Mouse (Mus musculus) frontal cortex, postnatal 36 days (tissue): Measurements from ENCODE around the gene Cdca7.

Source experiments
- DNase-seq, 2 experiments: peaks; one replicate each; pipeline ENCODE4 v3.0.0; 2022; ENCODE audit warnings: low spot score in 2 of 2

Gene Cdca7

DNA sequence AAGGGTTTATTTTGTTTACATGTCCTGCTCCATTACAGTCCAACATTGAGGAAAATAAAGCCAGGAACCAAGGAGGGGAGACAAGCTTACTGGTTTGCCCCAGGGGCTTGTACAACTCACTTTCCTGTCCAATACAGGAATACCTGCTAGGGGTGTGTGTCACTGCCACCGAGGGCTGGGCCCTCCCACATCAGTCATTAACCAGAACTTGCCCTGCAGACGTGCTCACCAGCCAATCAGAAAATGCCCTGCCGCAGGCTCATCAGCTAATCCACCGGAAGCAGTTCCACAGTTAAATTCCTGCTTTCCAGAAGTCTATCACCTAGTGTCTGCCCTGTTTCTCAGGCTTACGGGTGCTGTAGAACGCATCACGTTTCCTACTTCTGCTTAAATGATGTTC lies 15.7 kb downstream of the Cdca7 start:
- DNase-seq: no peak

DNA sequence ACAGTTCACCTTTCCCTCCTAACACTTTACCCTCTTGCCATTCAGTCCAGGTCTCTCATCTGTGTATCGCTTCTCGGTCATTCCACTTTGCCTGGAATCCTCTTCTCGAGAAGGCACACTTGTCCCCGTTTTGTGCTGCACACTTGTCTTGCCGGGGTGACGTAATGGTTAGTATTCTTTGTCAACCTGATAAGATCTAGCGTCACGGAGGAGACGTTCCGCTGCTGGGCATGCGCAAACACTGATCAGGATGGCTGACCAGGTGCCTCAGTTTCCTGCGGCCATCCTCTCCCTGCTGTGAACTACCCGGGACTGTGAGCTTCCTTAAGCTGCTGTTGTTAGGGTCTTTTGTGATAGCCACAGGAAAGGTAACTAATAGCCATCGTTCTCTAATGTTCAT lies 17.1 kb downstream of the Cdca7 start:
- DNase-seq: no peak

- no peak for DNase-seq
Observed at GRCm38 (mm10) chr2:72499074-72499721, 23.2 kb downstream of the Cdca7 start.

DNA sequence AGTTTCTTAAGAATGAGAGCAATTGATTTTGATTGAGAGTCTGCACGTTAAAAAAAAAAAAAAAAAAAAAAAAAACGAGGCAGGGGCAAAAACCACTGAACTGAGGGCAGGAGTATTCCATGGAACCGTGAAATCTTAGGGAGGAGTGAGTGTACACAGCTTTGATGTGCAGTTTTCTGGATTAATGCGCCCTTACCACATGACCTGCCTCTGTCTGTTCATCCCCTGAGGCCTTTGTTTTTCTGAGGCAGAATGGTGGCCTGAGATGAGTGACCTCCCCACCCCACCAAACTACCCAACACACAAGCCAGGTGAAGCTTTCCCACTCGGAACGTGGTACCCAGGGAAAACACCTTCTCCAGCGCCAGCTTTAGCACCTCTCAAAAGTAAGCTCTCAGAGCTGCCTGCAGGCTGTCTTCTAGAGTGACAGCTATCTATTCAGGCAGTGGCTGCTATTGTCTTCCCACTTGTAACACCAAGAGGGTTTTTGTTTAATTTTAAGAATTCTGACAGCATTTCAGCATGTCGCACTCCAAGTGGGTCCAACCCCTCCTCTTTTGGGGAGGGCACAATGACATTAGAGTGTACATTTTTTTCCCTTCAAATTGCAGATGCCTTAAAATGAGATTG lies 23.9 kb downstream of the Cdca7 start:
- no peak for DNase-seq

DNA sequence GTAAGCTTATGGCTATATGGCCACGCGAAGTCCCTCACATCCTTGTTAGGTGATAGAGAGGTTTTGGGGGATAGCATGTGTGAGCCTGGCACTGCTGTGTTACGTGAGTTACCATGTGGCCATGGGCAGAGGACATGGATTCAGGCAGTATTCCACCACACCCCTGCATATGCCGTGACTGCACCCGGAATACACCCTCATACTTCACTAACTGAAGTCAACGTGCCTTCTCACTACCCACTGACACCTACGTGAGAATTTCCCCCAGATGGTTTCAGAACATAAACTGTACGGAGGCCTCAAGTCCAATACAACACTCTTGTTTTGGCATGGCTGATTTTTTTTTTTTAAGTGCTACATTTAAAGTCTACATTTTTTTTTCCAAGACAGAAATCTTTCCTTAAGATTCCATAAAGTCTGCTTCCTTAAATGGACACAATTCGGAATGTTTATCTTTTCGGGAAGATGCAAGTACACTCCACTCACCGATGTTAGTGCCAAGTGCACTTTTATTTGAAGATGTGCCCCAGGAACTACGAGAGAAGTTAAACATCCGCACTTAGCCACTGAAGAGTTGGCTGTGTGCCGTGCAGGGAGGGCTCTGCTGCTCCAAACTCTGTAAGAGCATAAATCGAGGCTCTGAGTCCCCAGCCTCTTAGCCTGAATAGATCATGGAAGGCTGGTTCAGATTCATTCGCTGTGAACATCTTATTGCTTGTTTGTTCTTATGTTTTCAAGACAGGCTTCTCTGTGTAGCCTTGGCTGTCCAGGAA lies 26.3 kb downstream of the Cdca7 start:
- DNase-seq: peak; percentile 12 to 15

DNA sequence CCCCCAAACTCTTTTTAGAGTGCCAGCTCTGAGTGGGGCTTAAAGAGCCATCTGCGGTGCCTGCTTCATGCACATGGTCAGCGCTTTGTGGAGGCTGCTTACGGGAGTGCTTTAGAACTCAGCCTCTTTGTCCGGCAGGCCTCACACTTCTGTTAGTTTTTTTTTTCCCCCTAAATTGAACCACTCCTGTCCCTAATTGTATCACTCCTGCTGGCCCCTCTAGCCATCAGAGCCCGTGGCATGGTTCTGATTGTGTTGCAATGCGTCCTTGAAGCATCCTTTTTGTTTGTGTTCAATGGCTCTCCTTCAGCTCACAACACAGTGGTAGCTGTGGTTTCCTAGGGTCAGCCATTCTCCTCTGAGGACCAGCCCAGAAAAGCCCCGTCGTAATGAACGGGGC lies 27.7 kb downstream of the Cdca7 start:
- DNase-seq: no peak

DNA sequence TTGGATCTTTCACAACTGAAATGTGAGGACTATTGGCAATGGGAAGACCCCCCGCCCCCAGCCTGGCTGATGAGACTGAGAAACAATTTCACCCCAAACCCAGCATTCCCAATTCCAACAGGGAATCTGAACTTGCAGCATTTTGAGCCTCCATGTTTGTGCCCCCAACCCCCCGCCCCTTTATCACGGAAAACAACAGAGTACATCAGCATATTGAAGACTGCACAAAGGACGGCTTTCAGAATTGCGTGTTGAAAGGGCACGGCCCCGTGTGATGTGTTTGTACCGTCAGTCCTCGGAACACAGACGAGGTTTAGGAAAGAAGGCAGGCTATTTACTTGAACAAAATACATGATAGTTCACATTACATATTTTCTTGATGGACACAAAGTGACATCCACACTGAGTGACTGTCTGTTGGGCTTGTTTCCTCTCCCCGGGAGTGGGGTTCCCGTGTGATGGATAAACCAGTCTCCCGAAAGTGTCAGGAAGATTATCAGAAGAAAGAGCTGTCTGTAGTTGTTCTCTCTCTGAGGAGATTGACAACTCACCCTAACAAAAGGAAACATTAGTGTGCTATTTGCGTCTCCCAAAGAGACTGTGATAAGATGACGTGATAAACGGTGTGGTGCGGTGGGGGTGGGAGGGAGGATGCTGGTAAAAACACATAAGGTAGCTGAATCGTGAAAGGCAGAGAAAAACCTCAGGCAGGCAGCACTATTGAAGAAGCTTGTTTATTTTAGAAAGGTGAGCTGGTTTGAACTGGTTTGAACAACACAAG lies 32.1 kb downstream of the Cdca7 start:
- no peak for DNase-seq

DNA sequence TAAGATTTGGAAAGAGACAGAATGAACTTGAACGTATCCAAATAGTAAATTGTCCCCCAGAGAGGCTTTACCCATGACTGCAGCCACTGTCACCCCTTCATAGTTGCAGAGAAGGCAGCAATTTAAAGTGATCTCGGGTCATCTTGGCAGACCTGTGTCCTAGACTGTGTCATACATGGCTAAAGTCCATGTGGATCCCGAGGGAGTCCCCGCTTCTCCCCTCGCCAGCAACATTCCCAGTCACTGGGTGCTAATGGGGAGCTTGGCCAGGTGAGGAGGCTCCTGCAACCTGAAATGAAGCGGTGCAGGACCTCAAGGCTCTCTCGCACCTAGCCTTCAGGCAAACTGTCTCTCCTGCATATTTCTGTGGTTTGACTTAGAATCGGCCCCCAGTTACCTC lies 32.9 kb downstream of the Cdca7 start:
- DNase-seq: no peak

DNA sequence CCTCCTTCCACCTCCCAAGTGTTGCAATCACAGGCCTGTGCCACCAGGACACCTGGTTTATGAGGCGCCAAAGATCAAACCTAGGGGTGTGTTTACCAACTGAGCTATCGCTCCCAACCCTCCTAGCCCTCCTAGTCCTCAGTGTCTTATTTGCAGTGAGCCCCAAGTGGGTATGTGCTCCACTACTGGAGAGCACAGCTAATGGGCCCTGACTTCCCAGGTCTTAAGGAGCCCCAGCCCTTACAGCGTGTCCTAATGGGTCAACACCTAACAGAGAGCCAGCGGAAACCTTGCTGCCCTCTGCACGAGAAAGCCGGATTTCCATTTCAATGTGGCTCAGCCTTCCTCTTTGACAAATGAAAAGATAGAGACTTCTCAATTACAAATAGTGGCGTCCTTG lies 39.6 kb downstream of the Cdca7 start:
- no peak for DNase-seq

DNA sequence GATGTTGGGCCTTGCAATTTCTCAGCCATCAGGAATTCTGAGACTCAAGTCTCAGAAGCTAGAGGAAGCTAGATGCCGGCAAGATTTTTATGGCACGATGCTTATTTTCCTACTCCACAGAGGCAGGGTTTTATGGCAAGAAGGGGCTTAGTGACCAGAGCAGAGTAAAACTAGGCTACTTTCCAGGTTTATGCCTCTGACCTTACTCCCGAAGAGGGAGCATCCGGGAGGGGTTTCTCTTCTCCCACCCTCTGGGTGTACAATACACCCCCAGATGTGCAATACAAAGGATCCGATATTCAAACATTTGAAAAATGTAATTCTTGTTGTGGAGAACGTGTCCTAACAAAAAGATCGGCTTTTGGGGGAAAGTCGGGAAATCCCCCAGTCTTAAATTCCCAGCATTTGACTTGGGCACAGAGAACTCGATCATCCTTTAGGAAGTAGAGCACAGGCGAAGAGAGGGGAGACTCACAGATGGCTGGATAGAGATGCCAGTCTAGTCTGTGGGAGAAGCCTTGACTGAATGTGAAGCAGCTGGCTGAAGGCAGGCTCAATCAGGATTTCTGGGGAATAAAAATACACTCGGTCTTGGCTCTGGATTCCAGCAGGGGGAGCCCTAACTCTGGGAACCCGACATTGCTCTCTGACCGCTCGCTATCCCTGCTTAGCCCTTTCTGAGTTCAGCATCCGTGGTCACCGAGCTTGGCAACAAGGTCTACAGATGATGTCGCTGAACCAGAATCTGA lies 40.2 kb downstream of the Cdca7 start:
- peak; percentile 81 to 91 for DNase-seq

GRCm38 (mm10) chr2:72516720-72517089 lies 40.7 kb downstream of the Cdca7 start:
- no peak for DNase-seq

- no peak for DNase-seq
Observed at GRCm38 (mm10) chr2:72524022-72524421, 48.1 kb downstream of the Cdca7 start.

GRCm38 (mm10) chr2:72525556-72525955 lies 49.6 kb downstream of the Cdca7 start:
- no peak for DNase-seq

- no peak for DNase-seq
Observed at GRCm38 (mm10) chr2:72529026-72529357, 53.0 kb downstream of the Cdca7 start.

- peak; percentile 39 to 43 for DNase-seq
Observed at GRCm38 (mm10) chr2:72529358-72530319, 53.7 kb downstream of the Cdca7 start.

DNA sequence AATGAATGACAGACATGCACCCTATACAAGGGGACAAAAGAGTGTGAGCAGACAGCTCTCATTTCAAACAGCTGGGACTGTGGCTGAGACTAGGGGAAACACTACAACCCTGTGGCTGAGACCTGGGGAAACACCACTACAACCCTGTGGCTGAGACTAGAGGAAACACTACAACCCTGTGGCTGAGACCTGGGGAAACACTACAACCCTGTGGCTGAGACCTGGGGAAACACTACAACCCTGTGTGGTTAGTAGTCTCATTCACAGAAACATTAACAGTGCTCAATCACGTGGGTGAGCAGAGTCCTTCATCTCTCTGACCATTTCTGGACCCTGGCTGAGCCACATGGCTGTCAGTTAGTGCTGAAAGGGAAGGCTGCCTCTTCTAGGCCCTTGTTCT lies 59.9 kb downstream of the Cdca7 start:
- no peak for DNase-seq
